Mouse (Mus musculus): ENCODE data around the gene Rbms2. TPM values are rescaled to one million over a fixed set of nuclear protein-coding genes. Genes with fewer than 3 reads are reported as not detected.
"Not testable (repeated sequence)": the region's sequence is repeated elsewhere in the genome, so short reads cannot be mapped to it uniquely, and the experiment has no call there.

Rbms2 gene
- polyA plus RNA-seq, 1 experiment from 2014 or later, result 19.5 TPM

GRCm38 (mm10) chr10:128201856-128202255 lies 21.8 kb upstream of the Rbms2 start:
- WGBS, result 71% methylated on average over 6 of the region's 6 CpGs
- ATAC-seq (ENCODE audit: low FRiP score), result no peak
- no peak overlapping the region for H3K4me2 ChIP-seq (replicated peaks; ENCODE audit: low read depth, low read length)

GRCm38 (mm10) chr10:128194551-128195461 lies 14.7 kb upstream of the Rbms2 start:
- no peak for DNase-seq (ENCODE audit: low spot score)

More at GRCm38 (mm10) chr10:128201856-128202255, 21.8 kb upstream of the Rbms2 start:
- Histone ChIP-seq H3K4me1 (replicated peaks; ENCODE audit: control insufficient read depth, insufficient read depth, low read length) (no peaks in the 10 kb centered on the region), H3K36me3 (ENCODE audit: control insufficient read depth, insufficient read depth, low read length) (no peaks in the 10 kb centered on the region), H3K27me3 (ENCODE audit: control insufficient read depth, insufficient read depth, low read length) (no peaks in the 10 kb centered on the region), H3K9ac (ENCODE audit: low read depth, low read length) (no peak overlapping the region), H3K9me3 (ENCODE audit: control insufficient read depth, low read length) (no peaks in the 10 kb centered on the region), H3K4me3 (ENCODE audit: low read depth, low read length) (no peak overlapping the region), H3K27ac (ENCODE audit: low read depth, low read length) (no peak overlapping the region)
- DNase-seq (ENCODE audit: low spot score), result no peak

GRCm38 (mm10) chr10:128194024-128194550 lies 14.0 kb upstream of the Rbms2 start, which contains the start of gene Gls2:
Gls2 (plus strand) TSS chr10:128194457.
- 0% methylated on average over 44 of the region's 46 CpGs for WGBS
- Histone ChIP-seq H3K9ac (ENCODE audit: low read depth, low read length) (peak within 1 kb of the TSS; percentile 62), H3K27ac (ENCODE audit: low read depth, low read length) (no peak within 1 kb of the TSS)

More at GRCm38 (mm10) chr10:128194551-128195461, 14.7 kb upstream of the Rbms2 start:
- Histone ChIP-seq H3K36me3 (ENCODE audit: control insufficient read depth, insufficient read depth, low read length) (no peaks in the 10 kb centered on the region), H3K4me1 (replicated peaks; ENCODE audit: control insufficient read depth, insufficient read depth, low read length) (no peaks in the 10 kb centered on the region; the same call in 1 of the 2 replicates), H3K9ac (ENCODE audit: low read depth, low read length) (peak overlapping the region; percentile 62), H3K4me2 (replicated peaks; ENCODE audit: low read depth, low read length) (peak overlapping the region; percentile 99), H3K27ac (ENCODE audit: low read depth, low read length) (no peak overlapping the region), H3K4me3 (ENCODE audit: low read depth, low read length) (peak overlapping the region; percentile 60), H3K9me3 (ENCODE audit: control insufficient read depth, low read length) (no peaks in the 10 kb centered on the region), H3K27me3 (ENCODE audit: control insufficient read depth, insufficient read depth, low read length) (peaks cover 17% of the 10 kb centered on the region)
- WGBS, result 2% methylated on average over 50 of the region's 79 CpGs
- peak; percentile 89 for ATAC-seq (ENCODE audit: low FRiP score)

GRCm38 (mm10) chr10:128193113-128193512 lies 13.0 kb upstream of the Rbms2 start:
- no peak overlapping the region for H3K4me2 ChIP-seq (replicated peaks; ENCODE audit: low read depth, low read length)
- no peak overlapping the region for H3K4me3 ChIP-seq (ENCODE audit: low read depth, low read length)
- DNase-seq (ENCODE audit: low spot score), result no peak
- 94% methylated on average over 6 of the region's 6 CpGs for WGBS
- no peak overlapping the region for H3K9ac ChIP-seq (ENCODE audit: low read depth, low read length)
- no peaks in the 10 kb centered on the region for H3K9me3 ChIP-seq (ENCODE audit: control insufficient read depth, low read length)
- peaks cover 17% of the 10 kb centered on the region for H3K27me3 ChIP-seq (ENCODE audit: control insufficient read depth, insufficient read depth, low read length)
- ATAC-seq (ENCODE audit: low FRiP score), result no peak
- H3K4me1 ChIP-seq (replicated peaks; ENCODE audit: control insufficient read depth, insufficient read depth, low read length), result no peaks in the 10 kb centered on the region; the same call in 1 of the 2 replicates
- H3K27ac ChIP-seq (ENCODE audit: low read depth, low read length), result no peak overlapping the region
- no peaks in the 10 kb centered on the region for H3K36me3 ChIP-seq (ENCODE audit: control insufficient read depth, insufficient read depth, low read length)

More at GRCm38 (mm10) chr10:128194024-128194550, 14.0 kb upstream of the Rbms2 start, which contains the start of gene Gls2:
- no peaks in the 10 kb centered on the region for H3K36me3 ChIP-seq (ENCODE audit: control insufficient read depth, insufficient read depth, low read length)
- H3K27me3 ChIP-seq (ENCODE audit: control insufficient read depth, insufficient read depth, low read length), result peaks cover 17% of the 10 kb centered on the region
- DNase-seq (ENCODE audit: low spot score) (peak; percentile 99), ATAC-seq (ENCODE audit: low FRiP score) (peak; percentile 98)
- peak within 1 kb of the TSS; percentile 99 for H3K4me2 ChIP-seq (replicated peaks; ENCODE audit: low read depth, low read length)
- no peaks in the 10 kb centered on the region for H3K9me3 ChIP-seq (ENCODE audit: control insufficient read depth, low read length)
- H3K4me1 ChIP-seq (replicated peaks; ENCODE audit: control insufficient read depth, insufficient read depth, low read length), result no peaks in the 10 kb centered on the region; the same call in 1 of the 2 replicates
- peak within 1 kb of the TSS; percentile 60 for H3K4me3 ChIP-seq (ENCODE audit: low read depth, low read length)

- H3K9ac ChIP-seq (ENCODE audit: low read depth, low read length); H3K4me2 ChIP-seq (replicated peaks; ENCODE audit: low read depth, low read length); ATAC-seq (ENCODE audit: low FRiP score); H3K4me3 ChIP-seq (ENCODE audit: low read depth, low read length); H3K9me3 ChIP-seq (ENCODE audit: control insufficient read depth, low read length); H3K36me3 ChIP-seq (ENCODE audit: control insufficient read depth, insufficient read depth, low read length); H3K27ac ChIP-seq (ENCODE audit: low read depth, low read length); H3K4me1 ChIP-seq (replicated peaks; ENCODE audit: control insufficient read depth, insufficient read depth, low read length); DNase-seq (ENCODE audit: low spot score): not testable (repeated sequence)
- WGBS, result 91% methylated on average over 3 of the region's 3 CpGs
- H3K27me3 ChIP-seq (ENCODE audit: control insufficient read depth, insufficient read depth, low read length), result peaks cover 17% of the 10 kb centered on the region
Measured at GRCm38 (mm10) chr10:128192030-128192766, 12.1 kb upstream of the Rbms2 start.

GRCm38 (mm10) chr10:128191472-128191871 lies 11.4 kb upstream of the Rbms2 start:
- Histone ChIP-seq H3K4me1 (replicated peaks; ENCODE audit: control insufficient read depth, insufficient read depth, low read length) (no peaks in the 10 kb centered on the region; the same call in 1 of the 2 replicates), H3K27me3 (ENCODE audit: control insufficient read depth, insufficient read depth, low read length) (peaks cover 17% of the 10 kb centered on the region), H3K27ac (ENCODE audit: low read depth, low read length) (no peak overlapping the region), H3K4me2 (replicated peaks; ENCODE audit: low read depth, low read length) (no peak overlapping the region), H3K9me3 (ENCODE audit: control insufficient read depth, low read length) (no peaks in the 10 kb centered on the region), H3K9ac (ENCODE audit: low read depth, low read length) (no peak overlapping the region), H3K36me3 (ENCODE audit: control insufficient read depth, insufficient read depth, low read length) (no peaks in the 10 kb centered on the region), H3K4me3 (ENCODE audit: low read depth, low read length) (no peak overlapping the region)
- ATAC-seq (ENCODE audit: low FRiP score) (no peak), DNase-seq (ENCODE audit: low spot score) (no peak)
- WGBS, result 90% methylated on average over 2 of the region's 2 CpGs

- Histone ChIP-seq H3K27ac (ENCODE audit: low read depth, low read length) (no peak overlapping the region), H3K27me3 (ENCODE audit: control insufficient read depth, insufficient read depth, low read length) (no peaks in the 10 kb centered on the region), H3K4me2 (replicated peaks; ENCODE audit: low read depth, low read length) (no peak overlapping the region), H3K36me3 (ENCODE audit: control insufficient read depth, insufficient read depth, low read length) (no peaks in the 10 kb centered on the region), H3K4me3 (ENCODE audit: low read depth, low read length) (no peak overlapping the region), H3K9me3 (ENCODE audit: control insufficient read depth, low read length) (no peaks in the 10 kb centered on the region), H3K9ac (ENCODE audit: low read depth, low read length) (no peak overlapping the region), H3K4me1 (replicated peaks; ENCODE audit: control insufficient read depth, insufficient read depth, low read length) (no peaks in the 10 kb centered on the region)
- WGBS, result 45% methylated on average over 2 of the region's 2 CpGs
- ATAC-seq (ENCODE audit: low FRiP score) (no peak), DNase-seq (ENCODE audit: low spot score) (peak; percentile 84)
Measured at GRCm38 (mm10) chr10:128188242-128188877, 8.3 kb upstream of the Rbms2 start.

- ATAC-seq (ENCODE audit: low FRiP score) (no peak), DNase-seq (ENCODE audit: low spot score) (no peak)
- Histone ChIP-seq H3K27ac (ENCODE audit: low read depth, low read length) (no peak overlapping the region), H3K36me3 (ENCODE audit: control insufficient read depth, insufficient read depth, low read length) (no peaks in the 10 kb centered on the region), H3K4me2 (replicated peaks; ENCODE audit: low read depth, low read length) (no peak overlapping the region), H3K9me3 (ENCODE audit: control insufficient read depth, low read length) (no peaks in the 10 kb centered on the region), H3K9ac (ENCODE audit: low read depth, low read length) (no peak overlapping the region), H3K4me1 (replicated peaks; ENCODE audit: control insufficient read depth, insufficient read depth, low read length) (no peaks in the 10 kb centered on the region), H3K27me3 (ENCODE audit: control insufficient read depth, insufficient read depth, low read length) (no peaks in the 10 kb centered on the region), H3K4me3 (ENCODE audit: low read depth, low read length) (no peak overlapping the region)
- WGBS, result 69% methylated on average over 5 of the region's 5 CpGs
Measured at GRCm38 (mm10) chr10:128187181-128187605, 7.1 kb upstream of the Rbms2 start.

Measured in hindbrain, embryonic 11.5 days (tissue).